Mouse (Mus musculus): Measurements from ENCODE around the gene Megf8. TPM values are rescaled to one million over a fixed set of nuclear protein-coding genes. Genes with fewer than 3 reads are reported as not detected.

The Megf8 gene
- 1.2 TPM for total RNA-seq (2023)

GRCm38 (mm10) chr7:25316532-25317445 lies at the start of gene Megf8:
Megf8 (plus strand) TSS chr7:25317164.

GRCm38 (mm10) chr7:25267301-25267750 lies 49.6 kb upstream of the Megf8 start, which contains the start of gene Cic:
Cic (plus strand) TSS chr7:25267704.

GRCm38 (mm10) chr7:25297454-25298325 lies 19.3 kb upstream of the Megf8 start, which contains the start of gene Pafah1b3:
Pafah1b3 (minus strand) TSS chr7:25297986.

GRCm38 (mm10) chr7:25301063-25301462 lies 15.9 kb upstream of the Megf8 start, which contains the start of gene Prr19:
Prr19 (plus strand) TSS chr7:25301411.

GRCm38 (mm10) chr7:25305956-25306613 lies 10.9 kb upstream of the Megf8 start, which contains the start of gene Tmem145:
Tmem145 (plus strand) TSS chr7:25306106.

GRCm38 (mm10) chr7:25369058-25369749 lies 52.2 kb downstream of the Megf8 start, which contains the start of gene Cnfn:
Cnfn (minus strand) TSS chr7:25369724.

GRCm38 (mm10) chr7:25398610-25399009 lies 81.6 kb downstream of the Megf8 start, which contains the start of gene Lipe:
Lipe (minus strand) TSS chr7:25398710.

GRCm38 (mm10) chr7:25412833-25413441 lies 96.0 kb downstream of the Megf8 start, which contains the start of gene Cxcl17:
Cxcl17 (minus strand) TSS chr7:25412886.

Other genes starting within 250 kb of the Megf8 start
- gene Grik5, start 244.8 kb upstream of the Megf8 start, total RNA-seq (2023): 7.0 TPM
- 16.9 TPM for gene Zfp574, start 244.6 kb upstream of the Megf8 start, total RNA-seq (2023)
- gene Pou2f2, start 137.4 kb upstream of the Megf8 start, total RNA-seq (2023): 17.5 TPM
- gene Dedd2, start 96.5 kb upstream of the Megf8 start, total RNA-seq (2023): 112 TPM
- 16.2 TPM for gene Zfp526, start 95.7 kb upstream of the Megf8 start, total RNA-seq (2023)
- 80.6 TPM for gene Gsk3a, start 79.3 kb upstream of the Megf8 start, total RNA-seq (2023)
- 32.6 TPM for gene Erf, start 66.4 kb upstream of the Megf8 start, total RNA-seq (2023)
- gene Cic, start 49.5 kb upstream of the Megf8 start, total RNA-seq (2023): 361 TPM
- gene Pafah1b3, start 19.2 kb upstream of the Megf8 start, total RNA-seq (2023): 9.1 TPM
- not detected for gene Prr19, start 15.8 kb upstream of the Megf8 start, total RNA-seq (2023)
- not detected for gene Tmem145, start 11.1 kb upstream of the Megf8 start, total RNA-seq (2023)
- gene Cnfn, start 52.6 kb downstream of the Megf8 start, total RNA-seq (2023): not detected
- gene Lipe, start 81.5 kb downstream of the Megf8 start, total RNA-seq (2023): 15.5 TPM
- gene Cxcl17, start 95.7 kb downstream of the Megf8 start, total RNA-seq (2023): not detected
- 4.2 TPM for gene Ceacam1, start 160.4 kb downstream of the Megf8 start, total RNA-seq (2023)
- gene Ceacam2, start 222.7 kb downstream of the Megf8 start, total RNA-seq (2023): 0.29 TPM